Mouse (Mus musculus): ENCODE results near the gene Tmigd3.

Tmigd3 gene

DNA sequence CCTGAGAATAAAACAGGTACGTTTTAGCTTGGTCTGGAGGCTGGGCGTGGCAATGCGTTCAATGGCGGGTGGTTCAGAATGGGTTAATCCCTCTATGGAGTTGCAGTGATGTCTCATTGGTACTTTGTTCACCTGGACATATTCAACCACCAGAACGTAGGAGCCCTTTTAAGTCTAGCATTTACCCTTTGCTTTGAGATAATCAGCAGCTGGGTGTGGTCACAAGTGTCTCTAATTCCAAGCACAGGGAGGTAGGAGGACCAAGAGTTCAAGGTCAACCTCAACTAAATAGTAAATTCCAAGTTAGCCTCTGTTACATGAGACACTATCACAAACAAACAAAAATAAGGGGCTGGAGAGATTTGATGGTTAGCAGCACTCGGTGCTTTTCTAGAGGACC, 58.1 kb downstream of the Tmigd3 start:
- no peak for DNase-seq (ENCODE audit: low spot score in 2 of 2)

DNA sequence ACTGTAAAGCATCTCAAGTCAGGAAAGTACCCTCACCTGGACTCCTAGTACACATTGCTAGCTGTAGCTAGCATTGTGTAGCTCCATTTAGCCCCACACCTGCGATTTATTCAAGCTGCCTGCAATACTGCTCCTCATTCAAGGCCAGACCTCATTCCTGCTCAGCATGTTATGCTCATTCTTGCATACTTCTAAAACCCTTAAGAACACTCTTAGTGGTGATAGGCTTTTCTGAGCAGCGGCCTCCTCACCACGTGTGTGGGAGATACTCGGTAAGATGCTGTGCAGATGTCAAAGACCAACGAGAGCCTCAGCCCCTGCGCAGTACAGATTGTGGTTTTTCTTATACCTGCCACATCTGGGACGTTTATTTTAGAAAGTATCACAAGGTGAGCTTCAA, 59.1 kb downstream of the Tmigd3 start:
- no peak for DNase-seq (ENCODE audit: low spot score in 2 of 2)

DNA sequence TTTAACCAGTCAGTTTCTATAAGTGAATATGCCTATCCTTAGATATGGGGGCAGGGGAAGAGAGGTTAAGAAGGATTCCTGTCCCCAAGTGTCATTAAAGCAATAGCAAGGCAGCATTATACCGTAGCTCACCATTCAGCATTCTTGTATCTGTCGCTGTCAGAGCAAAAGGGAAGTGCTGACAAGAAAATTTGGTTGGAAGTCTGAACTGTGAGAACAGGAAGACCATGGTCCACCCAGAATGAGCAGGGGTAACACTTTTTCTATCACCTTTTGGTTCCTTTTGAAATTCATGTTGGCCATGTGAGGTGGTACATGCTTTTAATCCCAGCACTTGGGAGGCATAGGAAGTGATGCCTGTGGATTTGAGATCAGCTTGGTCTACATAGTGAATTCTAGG, 60.4 kb downstream of the Tmigd3 start:
- DNase-seq (ENCODE audit: low spot score in 2 of 2) = no peak

DNA sequence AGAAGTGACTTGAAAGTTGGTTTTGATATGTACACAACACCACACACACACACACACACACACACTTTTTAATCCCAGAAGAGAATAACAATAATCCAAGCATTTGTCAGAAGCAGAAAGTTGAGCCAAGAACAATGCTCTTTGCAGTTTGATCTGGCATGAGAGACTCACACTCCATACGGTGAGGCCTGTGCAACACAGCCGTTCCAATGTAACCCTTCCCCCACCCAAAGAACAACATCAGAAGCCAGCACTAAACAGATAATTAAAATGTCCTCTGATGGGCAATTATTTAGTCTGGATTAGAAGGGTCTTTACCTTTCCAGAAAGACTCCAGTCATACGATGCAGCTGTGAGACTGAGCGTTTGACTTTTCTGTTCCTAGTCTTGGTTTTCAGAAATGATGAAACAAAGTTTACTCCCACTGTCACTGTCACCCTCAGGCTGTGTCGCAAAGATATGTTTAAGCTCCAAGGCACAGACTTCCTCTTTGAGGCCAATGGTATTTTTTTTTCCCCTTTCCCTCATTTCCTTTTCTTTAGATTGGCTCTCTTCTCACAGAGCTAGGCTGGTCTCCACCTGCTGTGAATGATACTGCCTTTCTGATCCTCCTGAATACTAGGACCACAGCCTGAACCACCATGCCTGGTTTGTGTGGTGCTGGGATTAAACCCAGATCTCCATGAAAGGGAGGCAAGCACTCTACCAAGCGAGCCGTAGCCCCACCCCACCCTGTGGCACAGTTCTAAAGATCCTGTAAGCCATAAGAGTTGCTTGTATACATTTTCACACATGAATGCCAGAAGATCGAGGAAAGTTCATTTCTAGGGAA, 61.8 kb downstream of the Tmigd3 start, which contains the start of gene I830077J02Rik:
Gene I830077J02Rik (minus strand): TSS at position 425 of the 832 bp plus-strand sequence.
- no peak for DNase-seq (ENCODE audit: low spot score in 2 of 2)

DNA sequence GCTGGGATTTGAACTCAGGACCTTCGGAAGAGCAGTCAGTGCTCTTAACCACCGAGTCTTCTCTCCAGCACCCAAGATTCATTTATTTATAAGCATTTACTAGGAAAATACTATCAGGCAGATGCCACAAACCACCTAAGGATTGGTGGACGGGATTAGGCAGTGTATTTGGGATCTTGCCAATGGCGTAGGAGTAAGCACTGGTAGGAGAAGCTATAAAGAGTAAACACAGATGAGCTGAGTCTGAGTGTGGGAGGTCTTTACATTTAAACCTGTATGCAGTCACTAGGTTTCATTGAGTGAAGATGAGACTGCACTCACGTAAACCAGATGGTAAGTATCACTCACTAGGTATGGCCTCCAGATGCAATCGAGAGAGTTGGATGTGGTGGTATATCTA, 63.2 kb downstream of the Tmigd3 start:
- DNase-seq (ENCODE audit: low spot score in 2 of 2) = no peak

DNA sequence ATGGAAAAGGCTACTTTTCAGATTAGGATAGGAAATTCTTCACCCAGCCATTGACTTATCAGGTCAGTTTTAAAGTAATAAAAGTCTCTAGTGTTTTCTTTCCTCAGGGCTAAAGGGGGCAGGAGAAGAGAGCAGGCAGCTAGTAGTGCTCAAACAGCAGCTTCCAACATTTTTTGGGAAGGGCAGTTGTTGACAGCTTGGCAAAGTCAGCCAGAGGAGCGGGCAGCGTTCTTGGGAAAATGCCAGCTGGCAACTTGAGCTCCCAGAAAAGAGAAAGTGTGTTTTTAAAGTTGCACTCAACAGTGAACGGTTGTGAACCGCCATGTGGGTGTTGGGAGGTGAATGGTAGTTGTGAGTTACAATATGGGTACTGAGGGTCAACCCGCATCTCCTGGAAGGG, 64.3 kb downstream of the Tmigd3 start:
- no peak for DNase-seq (ENCODE audit: low spot score in 2 of 2)

DNA sequence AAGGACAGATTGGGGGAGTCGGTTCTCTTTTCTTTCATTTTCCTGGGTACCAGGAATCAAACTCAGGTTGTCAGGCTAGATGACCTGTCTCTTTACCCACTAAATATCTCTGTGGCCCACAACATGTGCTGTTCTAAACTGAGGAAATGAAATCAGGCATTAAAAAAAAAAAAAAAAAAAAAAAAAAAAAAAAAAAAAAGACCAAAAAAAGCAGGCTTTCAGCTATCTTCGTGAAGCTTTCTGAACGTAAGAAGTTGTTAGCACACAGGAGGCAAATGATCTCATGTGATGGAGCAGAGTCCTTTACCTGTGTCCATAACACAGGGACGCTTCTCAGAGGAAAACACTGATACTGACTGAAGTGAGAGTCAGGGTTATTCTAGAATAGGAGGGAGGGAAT, 65.4 kb downstream of the Tmigd3 start:
- DNase-seq (ENCODE audit: low spot score in 2 of 2) = no peak

DNA sequence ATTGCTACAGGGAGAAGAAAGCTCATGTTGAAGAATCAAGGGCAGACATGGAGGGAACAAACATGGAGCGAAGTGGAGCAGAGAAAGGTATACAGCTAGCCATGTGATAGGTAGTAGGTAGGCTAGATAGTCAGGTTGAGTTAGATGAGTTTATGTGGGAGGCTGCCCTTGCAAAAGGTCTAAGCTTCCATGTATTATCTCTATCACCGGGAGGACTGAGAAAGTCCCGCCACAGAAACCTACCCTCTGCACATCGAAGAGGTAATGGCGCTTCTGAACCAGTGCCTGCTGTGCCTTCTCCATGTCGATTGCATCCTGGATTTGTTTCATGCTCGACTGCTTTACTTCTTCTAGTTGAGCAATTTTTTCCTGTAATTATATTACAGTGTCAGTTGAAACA, 80.6 kb downstream of the Tmigd3 start:
- no peak for DNase-seq (ENCODE audit: low spot score in 2 of 2)

DNA sequence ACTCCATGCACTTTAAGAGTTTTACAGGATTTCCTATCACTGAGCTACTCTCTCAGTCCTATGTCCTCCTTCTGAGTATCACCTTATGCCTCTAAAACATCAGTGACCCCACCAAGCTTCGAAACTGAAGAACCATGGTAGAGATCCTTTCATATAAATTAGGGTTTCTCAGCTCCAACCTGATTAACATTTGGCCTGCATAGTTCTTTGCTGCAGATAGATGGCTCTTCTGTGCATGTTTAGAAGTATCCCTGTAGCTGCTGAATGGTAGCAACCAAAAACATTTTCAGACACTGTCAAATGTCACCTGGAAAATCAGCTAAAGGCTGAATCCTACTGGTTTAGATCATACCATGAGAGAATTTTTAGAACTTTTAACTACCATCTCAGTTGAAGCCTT, 86.5 kb downstream of the Tmigd3 start:
- DNase-seq (ENCODE audit: low spot score in 2 of 2) = no peak

DNA sequence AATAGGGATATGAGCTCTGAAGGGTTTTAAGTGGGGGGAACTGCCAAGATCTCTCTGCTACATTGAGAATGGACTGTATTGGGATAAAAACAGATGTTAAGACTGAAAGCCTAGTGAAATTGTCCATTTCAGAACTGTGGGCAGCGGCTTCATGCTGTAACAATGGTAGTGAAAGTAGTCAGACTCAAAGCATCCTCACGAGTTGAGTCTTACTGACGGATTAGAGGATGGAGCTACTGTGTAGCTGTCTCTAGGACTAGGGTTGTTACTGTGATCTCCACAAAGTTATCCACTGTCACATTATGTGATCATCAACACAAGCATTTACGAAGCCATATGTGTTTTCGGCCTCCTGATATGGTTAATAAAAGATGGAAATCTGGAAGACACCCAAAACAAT, 87.5 kb downstream of the Tmigd3 start:
- DNase-seq (ENCODE audit: low spot score in 2 of 2) = no peak

DNA sequence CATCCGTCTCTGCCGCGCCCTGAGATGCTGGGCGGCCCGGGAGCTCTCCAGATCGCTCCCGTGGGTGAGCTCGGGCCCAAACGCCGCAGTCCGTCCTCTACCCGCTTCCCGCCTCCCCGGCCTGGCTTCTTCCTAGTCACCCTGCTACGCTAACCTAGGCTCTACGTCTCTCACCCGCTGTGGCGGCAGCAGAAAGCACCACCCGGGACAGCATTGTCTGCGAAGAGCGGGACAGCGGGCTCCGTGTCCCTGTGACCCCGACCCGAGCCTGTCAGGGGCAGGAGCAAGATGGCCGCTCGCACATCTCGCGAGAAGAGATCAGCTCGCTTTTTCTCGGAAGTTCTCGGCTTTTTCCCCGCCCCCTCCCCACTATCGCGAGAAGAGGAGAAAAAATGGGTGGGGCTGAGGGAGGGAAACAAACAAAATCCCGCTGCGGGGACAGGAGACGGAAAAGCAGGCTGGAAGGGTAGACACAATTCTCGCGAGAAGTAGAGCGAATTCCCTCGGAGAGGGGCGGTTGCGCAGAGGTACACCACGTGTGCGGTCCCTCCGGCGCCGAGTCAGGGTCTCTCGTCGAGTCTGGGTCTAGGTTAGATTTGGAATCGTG, 88.4 kb downstream of the Tmigd3 start, which contains the start of gene Wdr77:
Gene Wdr77 (plus strand): TSS at position 396 of the 607 bp plus-strand sequence.
- DNase-seq (ENCODE audit: low spot score in 2 of 2) = peak; percentile 93 to 97

DNA sequence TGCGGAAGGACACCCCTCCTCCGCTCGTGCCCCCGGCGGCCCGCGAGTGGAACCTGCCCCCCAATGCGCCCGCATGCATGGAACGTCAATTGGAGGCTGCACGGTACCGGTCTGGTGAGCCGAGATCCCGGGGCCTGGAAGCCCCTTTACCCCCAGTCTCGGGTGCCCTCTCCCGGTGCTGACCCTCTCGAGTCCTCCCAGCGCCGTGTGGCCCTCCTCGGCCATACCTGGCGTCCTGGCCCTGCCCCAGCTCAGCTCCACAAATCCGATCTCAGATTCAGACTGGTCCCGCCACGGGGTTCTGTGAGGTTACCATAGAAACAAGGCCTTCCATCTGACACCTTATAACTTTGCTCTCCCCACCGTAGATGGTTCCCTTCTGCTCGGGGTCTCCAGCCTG, 88.9 kb downstream of the Tmigd3 start:
- DNase-seq (ENCODE audit: low spot score in 2 of 2) = no peak

DNA sequence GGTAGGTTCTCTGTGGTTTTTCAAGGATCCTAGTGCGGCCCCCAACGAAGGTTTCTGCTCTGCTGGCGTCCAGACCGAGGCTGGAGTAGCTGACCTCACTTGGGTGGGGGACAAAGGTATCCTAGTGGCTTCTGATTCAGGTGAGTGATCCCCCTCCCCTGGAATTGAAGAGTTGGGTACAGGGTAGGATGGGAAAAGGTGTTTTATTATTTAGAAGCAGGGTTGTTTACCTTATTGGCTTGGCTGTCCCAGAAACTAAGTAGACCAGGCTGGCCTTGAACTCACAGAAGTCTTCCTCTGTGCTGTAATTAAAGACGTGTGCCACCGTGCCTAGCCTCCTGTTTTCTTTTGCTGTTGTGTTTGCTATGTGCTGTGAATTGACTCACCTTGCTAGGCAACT, 89.3 kb downstream of the Tmigd3 start, which contains the start of gene Atp5f1:
Gene Atp5f1 (minus strand): TSS at position 101 of the 400 bp plus-strand sequence.
- no peak for DNase-seq (ENCODE audit: low spot score in 2 of 2)

DNA sequence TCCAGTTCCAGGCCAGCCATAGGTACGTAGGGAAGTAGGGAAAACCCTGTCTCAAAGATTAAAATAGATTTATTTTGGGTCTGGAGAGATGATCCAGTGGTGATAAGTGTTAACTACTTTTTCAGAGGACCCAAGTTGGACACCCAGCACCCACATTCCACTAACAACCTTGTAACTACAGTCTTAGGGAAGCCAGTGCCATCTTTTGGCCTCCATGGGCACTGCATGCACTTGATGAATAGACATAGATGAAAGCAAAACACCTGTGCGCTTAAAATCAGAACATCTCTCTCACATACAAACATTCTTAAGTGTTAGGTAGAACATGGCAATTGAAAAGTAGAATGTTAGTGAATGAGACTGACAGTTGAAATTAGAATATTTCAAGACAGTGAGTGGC, 90.0 kb downstream of the Tmigd3 start:
- DNase-seq (ENCODE audit: low spot score in 2 of 2) = no peak

DNA sequence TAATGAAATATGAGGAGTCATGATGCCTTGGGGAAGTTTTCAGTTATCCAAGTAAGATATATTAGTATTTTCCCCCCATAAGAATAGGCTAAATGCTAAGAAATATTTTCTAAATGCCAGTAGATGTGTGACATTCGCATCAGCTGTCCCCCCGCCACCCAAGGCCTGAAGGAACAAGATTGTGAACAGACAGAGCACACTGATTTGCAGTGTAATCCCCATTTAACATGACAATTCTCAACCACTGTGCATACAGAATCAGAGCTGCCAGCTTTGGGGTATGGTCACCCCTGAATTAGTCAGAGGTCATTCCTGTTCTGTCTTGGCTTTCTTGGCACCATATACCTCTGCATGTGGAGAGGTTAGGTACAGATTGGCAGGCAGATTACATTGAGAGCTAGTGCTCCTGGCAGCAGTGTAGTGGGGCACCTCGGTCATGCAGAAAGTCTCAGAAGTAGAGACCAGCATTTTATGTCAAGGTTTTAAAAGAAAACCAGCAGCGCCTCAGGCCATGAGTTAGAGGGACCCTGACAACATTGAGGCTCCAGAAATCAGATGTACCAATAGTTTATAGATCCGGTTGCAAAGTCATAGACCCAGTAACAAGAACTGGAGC, 101.2 kb downstream of the Tmigd3 start:
- DNase-seq (ENCODE audit: low spot score in 2 of 2) = no peak

DNA sequence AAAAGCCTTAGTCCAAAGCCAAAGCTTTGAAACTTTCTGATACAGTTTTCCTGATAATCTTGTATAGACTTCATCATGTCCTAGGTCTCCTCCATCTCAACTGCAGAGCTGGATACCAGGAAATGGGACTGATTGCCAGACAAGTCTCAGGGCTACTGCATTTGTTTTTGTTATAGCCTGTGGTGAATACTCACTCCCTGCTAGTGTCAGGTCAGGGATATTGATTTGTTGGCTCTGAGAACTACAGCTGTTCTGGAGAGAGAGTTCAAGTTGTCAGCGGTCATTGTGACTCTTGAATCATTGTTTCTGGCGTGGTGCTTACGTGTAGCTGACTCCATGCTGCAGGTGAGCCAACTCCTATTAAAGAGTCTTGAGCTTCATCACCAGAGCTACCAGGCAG, 102.7 kb downstream of the Tmigd3 start, which contains the start of gene Ovgp1:
Gene Ovgp1 (plus strand): TSS at position 301 of the 400 bp plus-strand sequence.
- no peak for DNase-seq (ENCODE audit: low spot score in 2 of 2)

Measured in urinary bladder, postnatal 4 days (tissue).